Mouse (Mus musculus): Measurements from ENCODE around the gene Alcam.
A peak's percentile ranks its signal among the peaks of the same experiment; 100 is the strongest.

Gene Alcam

DNA sequence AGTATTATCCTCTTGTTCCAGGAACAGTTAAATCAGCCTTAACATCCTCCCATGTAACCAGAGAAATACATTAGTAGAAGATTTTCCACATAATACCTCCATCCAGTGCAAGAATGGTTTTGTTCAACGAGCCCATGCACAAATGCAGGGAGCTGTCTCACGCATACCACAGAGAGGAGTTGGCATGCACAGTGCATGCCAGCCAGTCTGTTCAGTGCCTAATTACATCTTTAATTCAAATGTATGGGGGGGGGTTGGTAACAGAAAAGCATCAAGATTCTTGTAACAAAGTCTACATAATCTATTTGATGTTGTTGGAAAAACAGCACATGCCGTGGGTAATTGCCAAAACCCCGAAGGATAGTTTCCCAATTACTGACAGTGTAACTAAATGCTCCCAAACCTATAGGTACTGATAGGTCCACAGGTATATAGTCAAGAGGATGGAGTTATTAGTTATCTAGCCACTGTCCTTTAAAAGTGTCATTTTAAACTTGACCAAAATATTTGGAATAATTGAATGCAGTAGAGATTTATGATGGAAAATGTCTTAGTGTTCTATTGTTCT is 89.8 kb downstream of the Alcam start:
- DNase-seq = no peak

DNA sequence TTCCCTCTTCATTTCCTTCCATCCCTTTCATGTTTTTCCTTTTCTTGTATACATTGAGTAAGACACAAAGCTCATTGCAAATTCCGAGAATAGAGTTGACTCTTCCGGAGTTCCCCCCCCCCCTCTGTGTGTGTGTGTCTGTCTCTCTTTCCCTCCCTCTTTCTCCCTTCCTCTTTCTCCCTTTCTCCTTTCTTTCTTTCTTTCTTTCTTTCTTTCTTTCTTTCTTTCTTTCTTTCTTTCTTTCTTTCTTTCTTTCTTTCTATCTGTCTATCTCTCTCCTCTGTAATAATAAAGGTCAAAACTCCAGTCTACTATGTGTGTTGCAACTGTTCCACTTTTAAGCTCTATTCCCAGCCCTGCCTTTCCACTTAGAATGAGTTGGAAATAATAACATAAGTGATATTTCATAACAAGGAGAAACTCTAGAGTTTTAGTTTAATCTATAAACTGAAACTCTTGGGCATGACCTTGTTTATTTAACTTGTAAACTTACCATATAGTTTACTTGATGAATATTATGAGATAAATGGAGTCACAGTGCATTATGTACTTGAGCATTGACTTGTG is 110.3 kb downstream of the Alcam start:
- no peak for DNase-seq

DNA sequence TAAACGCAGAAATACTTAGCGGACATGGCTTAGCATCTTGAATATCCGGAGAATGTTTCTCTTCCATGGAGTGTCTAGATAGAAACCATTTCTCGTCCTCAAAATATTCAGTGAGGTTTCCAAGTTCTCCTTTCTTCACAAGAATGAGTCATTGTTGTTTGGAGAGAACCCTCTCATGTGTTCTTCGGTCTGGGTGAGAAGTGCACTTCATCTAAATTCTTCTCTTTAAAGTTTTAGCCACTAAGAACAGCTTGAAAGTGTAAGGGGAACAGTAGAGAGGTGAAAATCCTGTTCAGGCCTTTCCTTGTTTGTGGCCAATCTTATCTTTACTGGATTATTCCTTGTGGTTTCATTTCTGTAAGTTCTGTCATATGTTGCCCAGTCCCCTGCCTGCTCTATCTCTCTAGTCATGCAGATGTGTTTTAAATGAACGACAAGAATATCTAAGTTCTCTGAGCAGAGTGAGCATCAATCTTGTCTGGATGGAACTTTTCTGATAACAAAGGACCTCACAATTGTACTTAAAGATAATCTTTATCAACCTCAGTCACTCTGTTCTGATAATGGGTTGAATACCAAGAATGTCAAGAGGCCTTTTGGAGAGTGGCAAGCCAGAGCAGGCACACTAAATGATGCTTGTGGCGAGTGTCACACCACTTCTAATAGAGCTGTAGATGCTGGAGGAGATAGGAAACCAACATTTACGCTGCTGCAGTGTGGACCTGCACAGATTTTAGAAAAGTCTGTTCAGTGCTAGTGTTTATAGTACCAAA is 111.0 kb downstream of the Alcam start:
- no peak for DNase-seq

DNA sequence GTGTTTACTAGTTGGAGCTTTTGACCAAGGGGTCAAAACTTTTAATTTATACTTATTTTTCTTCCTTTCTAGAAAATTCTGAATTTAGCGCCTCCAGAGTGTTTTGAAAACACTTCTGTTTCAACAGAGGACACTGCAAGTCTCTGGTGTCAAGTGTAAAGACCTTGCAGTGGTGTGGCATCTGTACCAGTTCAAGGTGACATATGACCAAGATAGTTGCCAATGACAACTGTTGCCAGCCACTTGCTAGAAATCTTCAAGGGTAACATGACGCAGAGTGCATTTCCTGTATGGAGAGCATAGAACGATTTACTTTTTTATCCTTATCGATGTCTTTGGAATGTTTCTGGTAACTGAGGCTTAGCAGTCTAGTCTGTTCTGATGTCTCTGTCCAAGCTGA is 119.8 kb downstream of the Alcam start:
- DNase-seq = no peak

DNA sequence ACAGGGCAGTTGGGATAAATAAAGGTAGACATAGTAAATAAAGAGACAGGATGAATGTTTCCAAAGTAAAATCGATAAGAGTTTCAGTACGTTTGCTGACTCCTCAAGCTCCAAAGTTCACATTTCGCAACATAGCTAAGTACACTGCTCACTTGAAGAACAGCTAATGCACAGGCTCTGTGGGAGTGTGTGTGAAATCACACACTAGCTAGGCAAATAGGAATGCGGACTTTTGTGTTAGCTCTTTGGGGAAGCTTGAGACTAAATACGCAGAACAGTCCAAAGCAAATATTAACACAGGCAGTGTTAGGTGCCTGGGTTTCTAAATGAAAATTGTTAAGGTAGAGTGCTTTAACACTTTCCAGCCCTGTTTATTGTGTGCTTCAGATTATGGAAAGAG is 120.2 kb downstream of the Alcam start:
- DNase-seq = no peak

DNA sequence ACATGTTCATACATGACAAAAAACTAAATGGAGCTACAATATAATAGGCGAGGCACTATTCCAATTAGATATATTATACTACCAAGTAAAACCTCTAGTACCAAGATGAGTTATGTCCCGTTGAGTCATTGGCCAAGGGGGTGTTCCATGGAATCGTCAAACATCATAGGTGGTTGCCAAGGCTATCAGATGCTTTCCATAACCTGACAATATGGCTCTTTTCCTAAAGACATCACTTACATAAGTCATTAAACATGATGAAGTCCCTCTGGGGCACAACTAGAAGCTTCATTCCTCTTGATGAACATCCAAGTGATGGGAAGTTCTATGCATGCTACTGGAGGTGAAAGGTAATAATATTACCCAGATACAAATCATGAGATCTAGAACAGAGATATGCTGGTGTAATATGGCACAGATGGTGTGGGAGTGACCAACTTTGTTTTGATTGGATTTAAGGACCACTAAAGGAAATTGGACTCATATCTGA is 122.5 kb downstream of the Alcam start:
- no peak for DNase-seq

DNA sequence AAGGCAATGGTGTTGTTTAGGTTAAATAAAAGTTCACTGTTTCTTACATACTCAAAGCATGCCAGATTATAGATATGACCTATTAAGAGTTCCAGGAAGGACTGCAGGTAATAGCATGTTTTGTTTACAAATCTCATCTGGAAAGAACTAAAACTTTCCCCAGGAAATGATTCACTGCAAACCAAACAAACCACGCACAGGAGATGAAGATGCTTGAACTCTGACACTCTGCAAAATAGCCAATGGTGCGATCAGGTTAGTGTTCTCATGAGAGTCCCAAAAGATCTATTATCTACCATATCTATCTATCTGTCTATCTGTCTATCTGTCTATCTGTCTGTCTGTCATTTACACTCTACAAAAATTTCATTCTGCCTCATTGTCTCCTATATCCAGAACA is 124.5 kb downstream of the Alcam start:
- no peak for DNase-seq

DNA sequence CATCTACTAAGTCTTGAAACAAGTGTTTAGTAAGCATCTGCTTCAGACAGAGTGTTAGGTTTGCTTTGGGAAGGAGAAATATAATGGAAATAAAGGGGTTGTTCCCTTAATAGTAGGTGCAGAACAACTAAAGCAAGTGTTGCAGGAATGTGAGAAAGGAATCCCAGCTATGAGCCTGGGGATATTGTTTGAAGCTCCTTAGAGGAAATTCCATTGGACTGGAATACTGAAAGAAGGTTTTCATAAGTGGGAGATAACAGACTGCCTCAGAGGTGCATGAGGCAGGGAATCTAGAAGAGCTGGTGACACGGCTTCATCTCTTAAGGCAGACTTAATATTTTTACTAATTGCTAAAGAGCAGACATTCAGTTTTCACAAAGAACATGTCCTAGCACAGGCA is 134.6 kb downstream of the Alcam start:
- no peak for DNase-seq

DNA sequence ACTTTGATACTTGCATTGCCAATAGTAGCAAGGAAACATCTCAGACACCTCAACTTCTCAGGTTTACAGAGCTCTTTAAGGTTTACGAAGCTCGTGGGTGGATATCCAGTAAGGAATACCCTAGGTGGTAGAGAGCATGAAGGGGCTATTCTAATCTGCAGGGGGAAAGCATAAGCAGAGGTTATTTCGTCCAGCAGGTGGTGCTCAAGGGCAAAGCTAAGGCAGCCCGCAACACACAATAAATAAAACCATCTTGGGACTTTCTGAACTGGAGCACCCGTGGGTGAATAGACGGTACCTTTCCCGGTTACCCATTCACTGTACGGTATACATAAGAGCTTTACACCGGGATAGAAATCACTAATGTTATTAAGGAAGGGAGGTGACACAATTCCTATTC is 142.8 kb downstream of the Alcam start:
- peak; percentile 75 to 78 for DNase-seq

DNA sequence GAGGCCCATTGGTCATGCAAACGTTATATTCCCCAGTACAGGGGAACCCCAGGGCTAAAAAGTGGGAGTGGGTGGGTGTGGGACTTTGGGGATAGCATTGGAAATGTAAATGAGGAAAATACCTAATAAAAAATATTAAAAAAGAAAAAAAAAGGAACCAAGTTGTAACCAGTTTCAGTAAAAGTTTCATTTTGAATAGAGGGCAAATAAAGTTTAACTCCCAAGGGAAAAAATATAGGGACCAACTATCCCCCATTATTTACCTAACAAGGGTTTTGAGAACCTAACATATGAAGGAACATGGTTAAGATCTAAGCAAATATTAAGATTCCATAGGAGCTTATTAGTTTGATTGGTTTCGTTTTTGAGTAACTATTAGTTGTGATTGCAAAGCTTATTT is 146.9 kb downstream of the Alcam start:
- DNase-seq = no peak

DNA sequence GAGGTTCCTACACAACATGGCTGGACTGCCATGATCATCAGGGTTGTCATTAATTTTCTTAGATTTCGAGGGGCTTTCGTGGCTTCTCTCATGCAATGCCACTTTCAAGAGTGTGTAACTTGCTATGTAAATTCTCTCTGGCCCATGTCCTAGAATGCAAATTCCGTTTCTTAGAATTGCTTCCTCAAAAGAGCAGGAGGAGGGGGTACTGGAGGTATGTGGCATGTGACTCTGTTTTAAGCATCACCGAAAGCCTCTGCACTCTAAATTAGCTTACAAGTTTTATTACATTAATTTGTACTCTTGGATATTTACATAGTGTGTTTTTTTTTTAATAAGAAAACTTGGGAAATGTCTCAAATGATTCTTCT is 150.4 kb downstream of the Alcam start:
- no peak for DNase-seq

DNA sequence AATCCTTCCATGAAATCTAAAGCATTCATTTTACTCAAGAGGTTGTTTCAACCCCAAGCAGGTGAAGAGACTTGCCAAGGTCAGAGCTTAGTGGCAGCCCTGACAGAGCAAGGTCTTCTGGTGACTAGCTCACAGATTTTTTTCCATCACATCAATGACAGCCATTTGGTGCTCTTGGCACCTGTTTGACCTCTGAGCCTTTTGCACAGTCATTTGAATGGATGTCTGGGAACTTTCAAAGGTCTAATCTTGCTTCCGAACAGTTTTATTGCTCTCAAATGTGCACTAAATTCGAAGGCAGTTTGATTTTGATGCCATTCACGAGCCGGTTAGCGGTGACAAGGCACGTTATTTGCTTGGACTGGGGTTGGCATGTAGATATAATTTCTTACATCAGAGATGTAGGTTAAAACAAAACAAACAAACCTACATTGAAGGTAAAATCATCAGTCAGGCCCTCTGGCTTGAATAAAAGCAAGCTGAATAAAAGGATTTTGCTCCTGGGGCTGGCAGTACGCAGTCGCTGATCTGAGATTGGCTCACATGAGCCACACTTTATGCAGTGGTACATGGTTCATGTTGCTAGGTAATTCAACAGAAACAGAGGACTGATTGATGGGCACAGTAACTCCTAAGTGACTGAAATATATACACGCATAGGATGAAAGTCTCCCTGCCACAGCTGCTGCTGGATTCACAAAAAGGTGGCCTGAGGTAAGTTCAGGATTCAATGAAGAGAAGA is 150.9 kb downstream of the Alcam start:
- DNase-seq = no peak

DNA sequence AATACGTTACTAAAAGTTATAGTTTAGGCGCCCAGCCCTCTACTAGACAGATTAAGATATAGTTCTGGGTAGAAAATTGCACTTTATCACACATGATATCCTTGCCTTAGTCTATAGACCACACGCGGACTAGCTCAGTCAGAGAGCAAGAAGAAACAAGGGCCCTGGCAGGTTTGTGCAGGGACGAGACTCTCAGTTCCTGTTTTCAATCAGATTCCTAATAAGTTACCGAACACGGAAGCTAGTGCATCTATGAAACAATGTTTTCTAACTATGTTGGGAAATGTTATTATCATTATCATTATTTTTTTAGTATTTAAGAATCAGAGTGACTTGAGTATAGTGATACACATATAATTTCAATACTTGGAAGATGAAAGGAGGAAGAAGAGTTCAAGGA is 152.1 kb downstream of the Alcam start:
- DNase-seq = no peak

DNA sequence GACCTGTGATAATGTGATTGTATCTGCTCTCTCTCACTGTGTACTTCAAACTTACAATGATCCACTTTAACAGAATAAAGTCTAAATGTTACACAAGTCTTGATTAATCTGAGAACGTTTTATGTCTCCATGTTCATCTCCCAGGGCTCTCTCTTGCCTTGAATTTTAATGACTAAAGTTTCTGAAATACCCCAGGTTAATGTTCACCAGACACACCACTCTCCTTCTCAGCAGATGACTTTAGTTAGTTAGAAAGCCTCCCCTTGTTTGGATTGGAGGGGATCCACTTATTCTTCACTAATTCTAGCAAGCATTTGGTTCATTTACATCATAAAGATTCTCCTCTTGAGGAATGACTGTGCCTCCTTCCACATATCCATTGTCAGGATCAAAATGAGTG is 157.5 kb downstream of the Alcam start:
- no peak for DNase-seq

DNA sequence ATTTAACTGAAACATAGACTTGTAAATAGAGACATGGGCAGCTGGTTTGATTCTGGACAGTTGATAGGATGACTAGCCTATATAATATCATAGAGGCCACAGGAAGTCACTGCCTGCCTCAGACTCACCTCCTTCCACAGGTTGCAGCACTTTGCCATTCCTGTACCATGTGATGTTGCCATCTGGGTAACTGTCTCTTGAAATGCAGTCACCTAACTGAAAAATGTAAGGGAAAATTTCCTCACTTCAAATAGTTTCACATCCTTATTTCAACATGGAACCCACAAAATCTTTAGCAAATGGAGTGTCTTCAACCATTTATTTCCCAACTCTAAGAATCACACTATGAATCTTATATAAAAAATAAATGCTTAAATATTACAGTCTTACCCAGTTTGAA is 158.3 kb downstream of the Alcam start:
- DNase-seq = no peak

DNA sequence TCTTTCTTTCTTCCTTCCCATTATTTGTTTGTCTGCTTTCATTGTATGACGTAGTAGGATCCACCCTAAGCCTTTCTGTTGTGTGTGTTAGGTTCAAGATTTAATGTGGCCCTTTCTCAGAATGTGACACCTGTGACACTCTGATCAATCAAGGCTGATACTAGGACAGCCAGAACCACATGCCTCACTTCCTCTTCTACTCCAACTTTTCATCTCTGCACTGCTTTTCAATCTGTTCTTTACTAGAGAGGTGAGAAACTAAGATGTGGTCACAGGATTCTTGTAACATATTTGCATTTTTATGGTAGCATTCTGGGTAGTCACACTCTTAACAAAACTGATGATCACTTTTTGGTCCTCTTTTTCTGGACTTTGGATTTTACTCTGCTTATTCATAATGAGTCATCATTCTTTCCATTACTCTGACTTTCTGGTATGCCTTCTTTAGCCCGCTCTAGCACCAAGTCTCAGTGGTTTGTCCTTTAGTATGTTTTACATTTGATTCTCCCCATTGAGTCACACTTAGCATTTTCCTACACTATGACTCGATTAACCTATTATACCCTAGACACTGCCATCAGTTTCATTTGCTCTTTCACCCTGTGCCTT is 161.3 kb downstream of the Alcam start:
- DNase-seq = no peak

DNA sequence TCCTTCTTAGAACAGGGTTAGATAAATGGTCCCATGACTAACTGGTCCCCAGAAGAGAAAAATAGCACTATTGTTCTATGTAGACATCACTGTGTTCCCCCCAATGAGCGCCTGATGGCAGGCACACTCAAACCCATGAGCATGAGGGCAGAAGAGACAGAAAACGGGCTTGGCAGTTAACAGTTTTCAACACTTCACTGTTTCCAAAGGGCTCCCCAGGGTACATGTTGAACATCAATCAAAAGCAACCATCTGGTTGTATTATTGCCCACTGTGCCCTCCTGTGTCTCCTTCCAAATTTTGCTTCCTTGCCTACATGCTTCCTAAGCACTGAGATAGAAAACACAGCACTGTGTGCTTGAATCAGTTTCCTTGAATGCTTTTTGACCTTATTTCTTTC is 173.7 kb downstream of the Alcam start:
- DNase-seq = no peak

DNA sequence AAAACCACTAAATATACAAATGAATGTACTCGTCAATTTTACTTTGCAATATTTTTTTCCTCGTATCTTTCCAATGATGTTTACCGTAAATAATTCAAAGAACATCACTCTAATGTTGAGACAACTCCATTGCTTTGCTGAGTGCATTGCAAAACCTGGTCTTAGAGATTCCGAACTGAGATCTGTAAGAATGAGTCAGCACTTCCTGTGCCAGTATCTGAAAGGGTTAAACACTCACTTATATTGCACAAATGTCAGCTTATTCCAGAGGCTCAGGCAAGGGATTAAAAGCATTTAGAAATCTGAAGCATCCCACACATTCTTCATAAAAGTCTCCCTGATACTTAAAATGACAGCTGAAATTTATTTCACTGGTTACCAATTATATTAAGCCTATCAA is 188.8 kb downstream of the Alcam start:
- no peak for DNase-seq

DNA sequence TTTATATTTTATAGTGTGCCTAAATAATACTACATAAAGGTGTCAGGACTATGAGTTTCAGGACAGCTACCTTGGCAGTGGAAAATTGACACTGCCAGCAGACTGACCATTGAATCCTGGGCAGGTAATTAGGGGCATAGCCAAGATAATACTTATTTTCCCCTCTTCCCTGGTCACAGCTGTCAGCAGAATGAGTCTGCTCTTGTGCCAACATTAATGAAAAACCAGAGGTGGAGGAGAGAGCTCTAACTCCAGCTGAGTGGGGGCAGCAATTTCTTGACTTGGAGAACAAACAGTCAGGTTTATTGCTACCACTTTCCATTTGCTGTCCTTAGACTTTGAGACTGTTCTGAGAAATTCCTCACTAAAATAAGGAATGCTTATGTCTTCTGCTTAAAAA is 190.1 kb downstream of the Alcam start:
- DNase-seq = no peak

DNA sequence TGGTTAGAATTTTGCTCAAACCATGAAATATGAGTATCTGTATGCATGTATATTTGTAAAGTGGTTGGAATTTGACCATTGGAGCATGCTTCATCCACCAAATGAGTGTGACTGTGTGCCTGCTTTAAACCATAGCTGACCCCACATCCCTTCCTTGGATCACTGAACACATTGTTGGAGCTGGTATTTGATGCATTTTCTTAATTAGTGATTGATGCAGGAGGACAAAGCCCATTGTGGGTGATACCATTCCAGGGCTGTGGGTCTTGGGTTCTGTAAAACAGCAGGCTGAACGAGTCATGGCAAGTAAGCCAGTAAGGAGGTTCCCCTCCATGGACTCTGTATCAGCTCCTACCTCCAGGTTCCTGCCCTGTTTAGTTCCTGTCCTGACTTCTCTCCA is 191.3 kb downstream of the Alcam start:
- no peak for DNase-seq

DNA sequence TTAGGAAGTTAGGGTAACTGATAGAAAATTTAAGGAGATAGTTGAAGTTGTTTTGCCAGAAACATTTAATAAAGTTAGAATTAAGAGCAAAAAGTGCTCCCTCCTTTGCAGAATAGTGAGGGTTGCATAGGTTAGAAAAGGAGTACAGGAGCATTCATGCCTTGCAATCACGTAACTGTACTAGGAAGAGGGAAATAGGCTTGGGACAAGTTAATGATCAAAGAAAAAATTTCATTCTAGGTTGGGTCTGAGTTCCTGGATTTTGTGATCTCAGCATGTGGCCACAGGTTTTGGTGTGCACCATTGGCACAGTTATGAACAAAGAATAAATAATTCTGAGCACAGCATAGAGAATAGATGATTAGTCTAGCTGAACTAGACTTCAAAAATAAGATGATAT is 192.1 kb downstream of the Alcam start:
- no peak for DNase-seq

DNA sequence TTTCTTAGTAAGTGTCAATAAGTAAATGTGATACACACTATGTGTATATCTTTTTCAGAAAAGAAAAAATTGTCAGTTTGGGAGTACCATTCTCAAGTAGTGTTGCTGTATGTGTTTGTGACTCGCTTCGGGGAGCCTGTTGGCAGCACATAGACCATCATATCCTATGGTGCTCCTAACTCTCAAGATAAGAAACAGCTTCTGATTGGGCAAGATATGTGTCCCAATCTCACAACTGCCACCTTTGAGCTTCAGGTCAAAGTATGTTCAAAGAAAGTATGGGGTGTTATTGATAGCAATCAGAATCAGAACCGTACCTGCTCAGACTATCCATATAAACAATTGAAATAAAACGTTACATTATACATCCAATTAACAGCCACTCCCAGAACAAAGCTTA is 202.9 kb downstream of the Alcam start:
- DNase-seq = no peak

DNA sequence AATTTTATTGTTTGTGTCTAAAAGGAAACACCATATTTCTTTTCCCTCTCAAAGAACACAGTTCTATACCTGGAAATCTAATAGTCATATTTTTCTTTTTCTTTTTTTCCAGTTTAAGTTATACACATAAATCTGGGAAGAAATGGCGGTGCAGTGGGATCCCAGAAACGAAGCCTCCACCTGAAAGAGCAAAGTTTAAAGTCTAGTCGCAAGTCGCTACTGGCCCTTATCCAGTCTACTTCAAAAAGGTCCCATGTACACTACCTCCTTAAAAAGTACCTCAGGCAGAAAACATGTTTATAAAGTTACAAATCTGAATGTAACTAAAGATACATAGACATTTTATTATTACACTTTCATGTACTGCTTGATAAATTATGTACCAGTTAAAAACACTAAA is 203.7 kb downstream of the Alcam start:
- DNase-seq = no peak

Data from B cell, adult 2 months (primary cell).